Mouse (Mus musculus): ENCODE results near the gene Map2k1. TPM values are rescaled to one million over a fixed set of nuclear protein-coding genes. Genes with fewer than 3 reads are reported as not detected.
"Not testable (repeated sequence)": the region's sequence is repeated elsewhere in the genome, so short reads cannot be mapped to it uniquely, and the experiment has no call there.

The Map2k1 gene
- polyA plus RNA-seq, 1 experiment = 51.6 TPM

- Histone ChIP-seq H3K27ac (ENCODE audit: insufficient read depth, low read depth, low read length) (no peak overlapping the region), H3K4me1 (ENCODE audit: control insufficient read depth, insufficient read depth, insufficient read length, low read length) (peaks cover 9% of the 10 kb centered on the region), H3K36me3 (ENCODE audit: control insufficient read depth, insufficient read depth, low read length) (peaks cover 15% of the 10 kb centered on the region), H3K4me3 (ENCODE audit: low read depth, low read length) (no peak overlapping the region), H3K27me3 (ENCODE audit: control insufficient read depth, insufficient read depth, low read length) (no peaks in the 10 kb centered on the region)
- 53% methylated on average over 4 of the region's 4 CpGs for WGBS
- TF ChIP-seq POLR2A (IDR thresholded peaks at IDR 0.05; ENCODE audit: low read depth, low read length) (no peak), CTCF (IDR thresholded peaks at IDR 0.05; ENCODE audit: extremely low read depth, insufficient read length, insufficient replicate concordance, low read depth, low read length) (no peak)
Observed at GRCm38 (mm10) chr9:64216090-64216489, 37.3 kb downstream of the Map2k1 start.

- Histone ChIP-seq H3K27me3 (ENCODE audit: control insufficient read depth, insufficient read depth, low read length) (no peaks in the 10 kb centered on the region), H3K4me1 (ENCODE audit: control insufficient read depth, insufficient read depth, insufficient read length, low read length) (peaks cover 2% of the 10 kb centered on the region), H3K4me3 (ENCODE audit: low read depth, low read length) (no peak overlapping the region), H3K27ac (ENCODE audit: insufficient read depth, low read depth, low read length) (no peak overlapping the region), H3K36me3 (ENCODE audit: control insufficient read depth, insufficient read depth, low read length) (peaks cover 25% of the 10 kb centered on the region)
- WGBS = 77% methylated on average over 17 of the region's 17 CpGs
- TF ChIP-seq CTCF (IDR thresholded peaks at IDR 0.05; ENCODE audit: extremely low read depth, insufficient read length, insufficient replicate concordance, low read depth, low read length) = no peak
- TF ChIP-seq POLR2A (IDR thresholded peaks at IDR 0.05; ENCODE audit: low read depth, low read length) = no peak
Observed at GRCm38 (mm10) chr9:64214452-64214851, 39.0 kb downstream of the Map2k1 start.

GRCm38 (mm10) chr9:64207509-64208084 is 45.8 kb downstream of the Map2k1 start:
- H3K36me3 ChIP-seq (ENCODE audit: control insufficient read depth, insufficient read depth, low read length) = peaks cover 51% of the 10 kb centered on the region

GRCm38 (mm10) chr9:64202866-64203265 is 50.6 kb downstream of the Map2k1 start:
- Histone ChIP-seq H3K4me3 (ENCODE audit: low read depth, low read length) (no peak overlapping the region), H3K4me1 (ENCODE audit: control insufficient read depth, insufficient read depth, insufficient read length, low read length) (peaks cover 16% of the 10 kb centered on the region; the same call in 1 of the 2 replicates), H3K27ac (ENCODE audit: insufficient read depth, low read depth, low read length) (no peak overlapping the region), H3K36me3 (ENCODE audit: control insufficient read depth, insufficient read depth, low read length) (peaks cover 19% of the 10 kb centered on the region), H3K27me3 (ENCODE audit: control insufficient read depth, insufficient read depth, low read length) (no peaks in the 10 kb centered on the region)
- no peak for TF ChIP-seq POLR2A (IDR thresholded peaks at IDR 0.05; ENCODE audit: low read depth, low read length)
- TF ChIP-seq CTCF (IDR thresholded peaks at IDR 0.05; ENCODE audit: extremely low read depth, insufficient read length, insufficient replicate concordance, low read depth, low read length) = no peak

More at GRCm38 (mm10) chr9:64207509-64208084, 45.8 kb downstream of the Map2k1 start:
- Histone ChIP-seq H3K27ac (ENCODE audit: insufficient read depth, low read depth, low read length) (no peak overlapping the region), H3K4me1 (ENCODE audit: control insufficient read depth, insufficient read depth, insufficient read length, low read length) (no peaks in the 10 kb centered on the region), H3K27me3 (ENCODE audit: control insufficient read depth, insufficient read depth, low read length) (no peaks in the 10 kb centered on the region), H3K4me3 (ENCODE audit: low read depth, low read length) (no peak overlapping the region)
- TF ChIP-seq POLR2A (IDR thresholded peaks at IDR 0.05; ENCODE audit: low read depth, low read length) = no peak
- TF ChIP-seq CTCF (IDR thresholded peaks at IDR 0.05; ENCODE audit: extremely low read depth, insufficient read length, insufficient replicate concordance, low read depth, low read length) = no peak
- WGBS = 85% methylated on average over 3 of the region's 3 CpGs

- peaks cover 20% of the 10 kb centered on the region for H3K36me3 ChIP-seq (ENCODE audit: control insufficient read depth, insufficient read depth, low read length)
- peaks cover 16% of the 10 kb centered on the region; the same call in 1 of the 2 replicates for H3K4me1 ChIP-seq (ENCODE audit: control insufficient read depth, insufficient read depth, insufficient read length, low read length)
- no peak overlapping the region for H3K4me3 ChIP-seq (ENCODE audit: low read depth, low read length)
- H3K27me3 ChIP-seq (ENCODE audit: control insufficient read depth, insufficient read depth, low read length) = no peaks in the 10 kb centered on the region
- TF ChIP-seq CTCF (IDR thresholded peaks at IDR 0.05; ENCODE audit: extremely low read depth, insufficient read length, insufficient replicate concordance, low read depth, low read length) = no peak
- TF ChIP-seq POLR2A (IDR thresholded peaks at IDR 0.05; ENCODE audit: low read depth, low read length) = no peak
- no peak overlapping the region for H3K27ac ChIP-seq (ENCODE audit: insufficient read depth, low read depth, low read length)
Observed at GRCm38 (mm10) chr9:64202331-64202730, 51.1 kb downstream of the Map2k1 start.

GRCm38 (mm10) chr9:64199897-64200296 is 53.5 kb downstream of the Map2k1 start:
- 17% methylated on average over 2 of the region's 2 CpGs for WGBS
- peaks cover 18% of the 10 kb centered on the region for H3K4me1 ChIP-seq (ENCODE audit: control insufficient read depth, insufficient read depth, insufficient read length, low read length)
- no peak; the same call in 1 of the 2 replicates for TF ChIP-seq POLR2A (IDR thresholded peaks at IDR 0.05; ENCODE audit: low read depth, low read length)
- TF ChIP-seq CTCF (IDR thresholded peaks at IDR 0.05; ENCODE audit: extremely low read depth, insufficient read length, insufficient replicate concordance, low read depth, low read length) = no peak
- H3K36me3 ChIP-seq (ENCODE audit: control insufficient read depth, insufficient read depth, low read length) = peaks cover 9% of the 10 kb centered on the region
- H3K4me3 ChIP-seq (ENCODE audit: low read depth, low read length) = no peak overlapping the region
- H3K27me3 ChIP-seq (ENCODE audit: control insufficient read depth, insufficient read depth, low read length) = no peaks in the 10 kb centered on the region
- peak overlapping the region; percentile 93 for H3K27ac ChIP-seq (ENCODE audit: insufficient read depth, low read depth, low read length)

- not testable (repeated sequence) for H3K4me3 ChIP-seq (ENCODE audit: low read depth, low read length); H3K27me3 ChIP-seq (ENCODE audit: control insufficient read depth, insufficient read depth, low read length); H3K36me3 ChIP-seq (ENCODE audit: control insufficient read depth, insufficient read depth, low read length)
- Histone ChIP-seq H3K27ac (ENCODE audit: insufficient read depth, low read depth, low read length) (peak overlapping the region; percentile 93), H3K4me1 (ENCODE audit: control insufficient read depth, insufficient read depth, insufficient read length, low read length) (peaks cover 20% of the 10 kb centered on the region)
- WGBS = 40% methylated on average over 7 of the region's 7 CpGs
Observed at GRCm38 (mm10) chr9:64198763-64199418, 54.5 kb downstream of the Map2k1 start.
